Mouse (Mus musculus) urinary bladder, postnatal 25 days (tissue): ENCODE results near the gene Jade2.
A peak's percentile ranks its signal among the peaks of the same experiment; 100 is the strongest.

ENCODE experiments used
- DNase-seq: peaks from one replicate; pipeline ENCODE4 v3.0.0; 2022; ENCODE audit warnings: low spot score

Gene Jade2

GRCm38 (mm10) chr11:51833393-51834066, 23.9 kb downstream of the Jade2 start:
- no peak for DNase-seq

GRCm38 (mm10) chr11:51832992-51833391, 24.5 kb downstream of the Jade2 start:
- no peak for DNase-seq

GRCm38 (mm10) chr11:51831962-51832909, 25.2 kb downstream of the Jade2 start:
- DNase-seq = no peak

DNA sequence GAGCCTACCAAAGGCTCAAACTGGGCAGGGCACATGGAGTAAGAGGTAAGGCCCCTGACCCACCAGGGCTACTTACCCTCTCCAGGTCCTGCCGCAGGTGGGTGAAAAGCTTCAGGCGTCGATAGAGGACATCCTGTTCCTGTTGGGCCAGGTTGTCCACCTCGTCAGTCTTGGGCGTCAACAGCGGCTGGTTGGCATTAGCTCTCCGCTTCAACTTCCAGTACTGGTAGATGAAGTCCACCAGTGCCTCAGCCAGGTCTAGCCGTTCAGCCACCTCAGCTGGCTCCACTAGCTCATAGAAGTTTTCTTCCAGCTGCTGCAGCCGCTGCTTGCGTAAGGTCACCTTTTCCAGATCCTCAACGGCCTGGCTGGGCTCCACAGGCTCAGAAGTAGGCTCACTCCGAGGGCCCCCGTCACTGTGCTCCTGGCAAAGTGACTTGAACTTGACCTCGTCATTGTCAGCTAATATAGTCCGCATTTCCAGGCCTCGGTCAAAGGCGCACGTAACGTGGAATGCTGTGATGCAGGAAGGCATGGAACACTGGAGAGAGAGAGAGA, 32.5 kb downstream of the Jade2 start:
- DNase-seq = no peak

DNA sequence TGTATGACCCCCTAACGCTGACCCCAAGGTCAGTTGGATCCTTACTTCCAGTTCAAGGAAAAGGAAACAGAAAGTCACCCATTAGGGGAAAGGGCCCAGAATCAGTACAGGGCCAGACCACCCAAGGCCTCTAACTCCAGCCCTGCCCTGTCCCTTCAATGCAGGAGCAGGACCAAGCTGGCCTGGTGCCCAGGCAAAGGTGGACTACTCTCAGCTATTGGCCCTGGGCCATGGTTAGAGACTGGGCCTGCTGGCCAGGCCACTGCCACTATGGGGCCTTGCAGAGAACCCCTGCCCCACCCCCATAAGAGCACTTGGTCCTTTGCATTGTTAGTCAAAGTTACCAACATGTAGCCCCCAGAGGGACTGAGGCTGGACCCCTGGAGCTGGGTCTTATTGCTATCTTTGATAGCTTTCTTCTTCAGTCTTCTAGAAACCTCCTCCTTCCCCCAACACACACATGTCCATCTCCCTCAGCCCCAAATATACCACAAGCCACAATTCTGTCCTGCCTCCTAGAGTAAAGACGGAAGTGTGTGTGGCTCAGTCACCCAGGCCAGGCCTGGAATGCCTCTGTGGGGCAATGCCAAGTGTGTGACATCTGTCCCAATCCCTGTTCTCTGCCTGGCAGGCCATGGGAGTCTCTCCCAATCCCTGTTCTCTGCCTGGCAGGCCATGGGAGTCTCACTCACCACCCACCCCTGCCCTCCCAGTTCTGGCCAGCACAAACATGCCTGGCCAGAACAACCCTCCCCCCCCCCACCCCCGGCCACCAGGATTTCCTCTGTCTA, 33.3 kb downstream of the Jade2 start:
- DNase-seq = no peak

DNA sequence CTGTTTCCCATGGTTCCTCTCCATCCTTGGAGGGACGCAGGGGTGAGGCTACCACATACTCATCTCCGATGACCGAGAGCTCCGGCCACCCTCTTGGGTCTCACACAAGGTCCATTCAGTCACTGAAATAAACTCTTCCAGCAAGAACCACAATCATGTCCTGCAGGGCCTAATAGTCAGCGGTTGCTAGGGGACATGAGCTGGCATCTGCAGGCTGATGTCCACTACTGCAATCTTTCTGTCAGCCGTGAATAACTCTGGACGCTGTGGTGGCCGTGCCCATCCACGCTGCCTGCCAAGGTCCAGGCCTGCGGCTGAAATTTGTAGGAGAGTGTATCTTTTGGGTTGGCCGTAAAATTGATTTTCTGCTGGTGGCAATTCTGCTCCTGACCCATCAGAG, 34.2 kb downstream of the Jade2 start:
- no peak for DNase-seq

GRCm38 (mm10) chr11:51822736-51823135, 34.7 kb downstream of the Jade2 start:
- no peak for DNase-seq

DNA sequence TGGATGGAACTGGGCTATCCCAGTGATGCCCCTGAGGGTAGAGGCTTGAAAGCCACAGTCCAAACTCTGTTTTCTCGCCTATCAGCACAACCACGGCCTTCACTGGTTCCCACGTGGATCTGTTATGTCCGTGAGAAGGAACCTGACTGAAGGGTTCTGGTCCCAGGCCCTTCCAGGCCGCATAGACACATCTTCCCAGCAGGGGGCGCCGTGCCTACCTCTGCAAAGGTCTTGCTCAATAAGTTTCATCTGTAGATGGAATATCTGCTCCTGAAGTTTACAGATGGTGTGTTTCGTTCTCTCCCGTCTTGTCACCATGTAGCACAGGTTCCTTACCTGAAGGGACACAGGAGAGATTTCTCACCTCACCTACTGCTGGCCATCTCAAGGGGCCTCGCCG, 36.6 kb downstream of the Jade2 start:
- DNase-seq = peak; percentile 85

GRCm38 (mm10) chr11:51819964-51820363, 37.5 kb downstream of the Jade2 start:
- DNase-seq = no peak

GRCm38 (mm10) chr11:51818837-51819236, 38.6 kb downstream of the Jade2 start:
- no peak for DNase-seq

DNA sequence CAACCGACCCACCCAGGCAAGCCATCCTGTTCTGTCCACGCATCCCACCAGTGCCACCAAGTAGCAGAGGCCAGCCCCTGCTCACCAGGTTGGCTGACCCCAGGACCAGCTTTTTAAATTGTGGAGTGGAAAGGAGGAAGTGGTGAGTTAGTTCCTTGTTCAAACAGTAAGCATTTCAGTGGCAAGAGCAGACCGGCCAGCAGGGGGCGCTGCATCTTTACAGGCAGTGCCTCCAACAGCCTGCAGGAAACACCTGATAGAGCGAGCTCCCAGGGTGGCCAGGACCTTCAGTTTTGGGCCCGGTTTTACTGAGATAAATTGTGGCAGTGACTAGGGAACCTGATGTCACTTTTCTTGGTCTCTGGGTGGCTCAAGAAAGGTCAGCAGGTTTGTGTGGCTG, 39.7 kb downstream of the Jade2 start:
- DNase-seq = peak; percentile 93

GRCm38 (mm10) chr11:51812022-51812546, 45.4 kb downstream of the Jade2 start:
- DNase-seq = no peak

- no peak for DNase-seq
Measured at GRCm38 (mm10) chr11:51811230-51811629, 46.2 kb downstream of the Jade2 start.

- DNase-seq = no peak
Measured at GRCm38 (mm10) chr11:51809632-51810224, 47.7 kb downstream of the Jade2 start.

DNA sequence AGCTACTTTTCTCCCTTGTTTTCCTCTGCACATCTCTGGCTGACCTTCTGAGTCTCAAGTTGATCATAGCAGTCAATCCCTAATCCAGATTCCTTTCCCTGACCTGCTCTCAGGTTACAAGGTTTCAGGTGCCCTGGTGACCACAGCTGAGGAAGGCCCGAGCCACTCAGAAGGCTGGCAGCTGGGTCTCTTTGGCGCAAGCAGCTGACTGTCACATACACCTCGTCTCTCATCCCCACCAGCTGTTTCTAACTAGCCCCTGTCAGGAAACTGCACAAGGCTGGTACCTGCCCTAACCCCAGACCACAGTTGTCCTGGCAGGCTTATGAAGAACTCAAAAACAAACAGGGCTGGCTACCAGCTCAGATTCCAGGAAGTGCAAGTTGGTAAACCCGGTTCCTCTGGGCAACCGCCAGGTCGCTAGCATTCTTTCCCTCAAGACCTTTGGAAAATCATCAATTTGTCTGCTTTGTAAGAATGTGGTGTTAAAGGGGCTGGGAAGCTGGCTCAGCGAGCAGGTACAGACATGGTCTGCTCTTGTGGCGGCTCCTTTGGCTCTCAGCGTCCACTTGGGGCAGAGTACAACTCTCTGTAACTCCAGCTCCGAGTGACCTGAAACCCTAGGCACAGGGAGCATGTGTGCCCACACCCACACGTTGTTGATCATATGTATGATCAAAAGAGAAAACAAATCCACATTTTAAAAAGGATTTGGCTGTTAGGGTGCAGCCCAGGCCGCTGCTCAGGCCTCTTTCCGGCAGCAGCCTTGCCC, 50.2 kb downstream of the Jade2 start:
- no peak for DNase-seq

DNA sequence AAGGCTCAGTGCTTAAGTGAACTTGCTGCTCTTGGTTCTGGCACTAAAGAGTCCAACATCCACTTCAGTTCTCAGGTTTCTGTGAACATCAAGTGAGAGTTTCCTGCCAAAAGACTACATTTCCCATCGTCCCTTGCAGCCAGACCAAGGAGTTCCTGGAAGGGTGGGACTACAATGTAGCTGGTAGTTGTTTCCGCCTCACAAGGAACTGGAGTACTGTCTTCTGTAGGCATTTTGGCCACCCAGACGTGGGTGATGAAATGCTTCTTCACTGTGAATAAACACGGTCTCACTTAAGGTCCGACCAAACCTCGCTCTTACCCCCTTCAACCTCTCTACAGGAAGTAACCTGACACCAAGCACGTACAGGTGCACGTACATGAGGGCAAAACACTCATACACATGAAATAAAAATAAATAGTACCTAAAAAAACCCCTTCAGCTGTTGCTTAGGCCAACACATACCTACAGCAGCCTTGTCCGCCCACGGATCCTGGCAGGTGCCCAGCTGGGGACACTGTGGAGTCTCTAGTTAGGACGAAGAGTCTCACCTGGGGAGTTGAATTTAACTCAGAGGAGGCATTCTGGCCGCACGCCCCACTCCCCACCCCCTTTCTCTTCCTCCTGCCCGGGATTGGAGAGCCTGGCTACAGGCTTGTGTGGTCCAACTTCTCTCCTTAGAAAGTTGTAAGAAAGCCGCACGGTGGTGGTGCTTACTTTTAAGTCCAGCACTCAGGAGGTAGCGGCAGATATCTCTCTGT, 52.1 kb downstream of the Jade2 start:
- peak; percentile 53 for DNase-seq

GRCm38 (mm10) chr11:51800634-51801325, 56.7 kb downstream of the Jade2 start:
- DNase-seq = no peak

- DNase-seq = no peak
Measured at GRCm38 (mm10) chr11:51796272-51796671, 61.2 kb downstream of the Jade2 start.

DNA sequence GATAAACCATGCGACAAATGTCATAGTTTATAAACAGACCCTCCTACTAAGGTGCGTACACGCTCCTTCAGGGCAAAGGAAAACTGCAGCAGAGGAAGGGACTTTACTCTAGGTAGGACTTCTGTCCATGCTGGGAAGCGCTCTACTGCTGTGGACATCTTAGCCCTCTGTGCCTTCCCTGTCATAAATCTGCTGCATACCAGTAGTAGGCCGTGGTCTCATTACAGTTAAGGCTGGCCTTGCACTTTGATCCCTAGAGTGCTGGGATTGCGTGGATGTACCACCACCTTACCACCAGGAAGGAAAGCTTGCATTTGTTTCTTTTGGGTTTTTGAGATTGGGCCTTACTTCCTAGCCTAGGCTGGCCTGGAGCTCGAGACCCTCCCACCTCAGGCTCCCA, 66.8 kb downstream of the Jade2 start:
- DNase-seq = no peak
